Mouse (Mus musculus): ENCODE results near the gene Cfap20. TPM values are rescaled to one million over a fixed set of nuclear protein-coding genes. Genes with fewer than 3 reads are reported as not detected.

The Cfap20 gene
- total and polyA plus RNA-seq, 3 experiments, result 56.2 to 281 (median 77.7) TPM

DNA sequence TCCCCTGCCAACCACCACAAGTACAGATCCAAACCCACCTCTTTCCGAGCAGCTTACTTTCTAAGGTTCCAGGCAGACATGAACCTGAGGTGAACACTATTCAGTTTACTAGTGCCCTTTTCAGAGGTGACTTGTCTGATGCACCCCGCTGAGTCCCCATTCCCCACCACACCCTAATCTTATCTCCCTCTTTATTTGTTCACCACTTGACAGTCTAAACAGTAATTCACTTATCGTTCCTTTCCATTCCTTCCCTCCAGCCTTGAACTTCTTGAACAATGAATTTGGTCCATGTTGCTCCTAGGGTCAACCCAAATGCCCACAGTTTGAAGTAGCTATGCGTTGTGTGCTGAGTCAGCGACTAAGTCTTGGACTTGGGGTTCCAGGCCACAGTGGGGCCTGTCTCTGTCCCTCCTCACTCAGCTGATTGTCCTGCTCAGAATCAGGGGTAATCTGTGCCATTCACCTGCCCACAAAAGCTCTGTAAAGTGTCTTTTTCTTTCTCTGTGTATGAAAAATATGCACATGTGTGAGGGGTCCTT is 5.6 kb upstream of the Cfap20 start (continued):
- TF ChIP-seq ETS1 (IDR thresholded peaks at IDR 0.05; ENCODE audit: low read depth, low read length), result peak; percentile 76
- TF ChIP-seq ZMIZ1 (IDR thresholded peaks at IDR 0.05; ENCODE audit: low read depth, low read length), result no peak
- no peak for TF ChIP-seq GABPA (IDR thresholded peaks at IDR 0.05; ENCODE audit: low read depth, low read length)
- no peak for TF ChIP-seq POLR2A (IDR thresholded peaks at IDR 0.05; ENCODE audit: control insufficient read depth in 1 of 2, insufficient read depth in 1 of 2, low read depth in 1 of 2, low read length in 2 of 2, poor library complexity in 1 of 2)
- peak; percentile 26; the same call in 1 of the 2 replicates for TF ChIP-seq MYC (IDR thresholded peaks at IDR 0.05; ENCODE audit: low read depth, low read length)
- 0 out of 2 replicates have a peak, but pooled peaks have one; percentile 16 for TF ChIP-seq MAX (IDR thresholded peaks at IDR 0.05; ENCODE audit: low read length)
- TF ChIP-seq ELF1 (IDR thresholded peaks at IDR 0.05; ENCODE audit: low read depth, low read length), result no peak
- TF ChIP-seq GATA1 (IDR thresholded peaks at IDR 0.05; ENCODE audit: low read depth, low read length), result peak; percentile 93
- peak; percentile 67; the same call in 1 of the 2 replicates for TF ChIP-seq MAFK (IDR thresholded peaks at IDR 0.05; ENCODE audit: borderline replicate concordance, low read depth, low read length)
- no peak for TF ChIP-seq CTCF (IDR thresholded peaks at IDR 0.05 in 2 of 3, conservative IDR thresholded peaks at IDR 0.05 in 1 of 3; ENCODE audit: control insufficient read depth in 1 of 3, insufficient read depth in 1 of 3, low read depth in 2 of 3, low read length in 3 of 3, poor library complexity in 1 of 3, severe bottlenecking in 1 of 3)
- no peak for TF ChIP-seq ZKSCAN1 (IDR thresholded peaks at IDR 0.05; ENCODE audit: low read depth, low read length)

DNA sequence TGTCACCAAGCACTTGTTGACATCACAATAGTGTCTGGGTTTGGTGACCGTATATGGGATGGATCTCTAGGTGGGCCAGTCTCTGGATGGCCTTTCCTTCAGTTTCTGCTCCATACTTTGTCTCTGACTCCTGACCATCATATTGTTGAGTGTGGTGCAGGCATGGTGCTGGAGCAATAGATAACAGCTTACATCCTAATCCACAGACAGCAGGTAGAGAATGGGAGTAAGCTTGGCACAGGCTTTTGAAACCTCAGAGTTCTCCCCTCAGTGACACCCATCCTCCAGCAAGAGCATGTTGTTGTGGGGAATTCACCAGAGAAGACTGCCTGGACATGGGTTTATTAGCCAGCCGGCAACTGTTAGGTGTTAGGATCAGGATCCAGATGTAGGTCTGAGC is 4.8 kb upstream of the Cfap20 start:
- H3K4me1 ChIP-seq (ENCODE audit: control insufficient read depth in 1 of 2, insufficient read depth in 2 of 2, low read length in 2 of 2), result peaks cover 26 to 41% of the 10 kb centered on the region in 2 experiments
- DNase-seq (ENCODE audit: low read depth, low spot score), result peak; percentile 43
- H3K79me2 ChIP-seq (ENCODE audit: control insufficient read depth, insufficient read depth, low read length, poor library complexity), result peaks cover 1% of the 10 kb centered on the region
- no peak overlapping the region for H3K4me3 ChIP-seq (ENCODE audit: control insufficient read depth in 1 of 2, insufficient read depth in 1 of 2, low read depth in 2 of 2, low read length in 2 of 2)
- no peaks in the 10 kb centered on the region for H3K27me3 ChIP-seq (ENCODE audit: control insufficient read depth in 1 of 2, insufficient read depth in 2 of 2, low read length in 2 of 2)
- H3K9ac ChIP-seq (ENCODE audit: control insufficient read depth, low read depth, low read length, poor library complexity, severe bottlenecking), result no peak overlapping the region
- no peaks in the 10 kb centered on the region for H3K9me3 ChIP-seq (replicated peaks; ENCODE audit: insufficient read depth, low read length)
- peaks cover 0 to 36% of the 10 kb centered on the region in 2 experiments; a peak in 2 of 4 replicates for H3K36me3 ChIP-seq (ENCODE audit: control insufficient read depth in 1 of 2, insufficient read depth in 2 of 2, low read length in 2 of 2)
- H3K27ac ChIP-seq (ENCODE audit: control insufficient read depth, low read depth, low read length), result peak overlapping the region; percentile 11
- no peak for TF ChIP-seq MEF2A (IDR thresholded peaks at IDR 0.05; ENCODE audit: extremely low read depth, insufficient replicate concordance, low read depth, low read length, poor library complexity, severe bottlenecking)
- no peak for TF ChIP-seq SMC3 (IDR thresholded peaks at IDR 0.05; ENCODE audit: low read depth, low read length)
- TF ChIP-seq NRF1 (IDR thresholded peaks at IDR 0.05; ENCODE audit: insufficient read depth, low read depth, low read length, poor library complexity, severe bottlenecking), result no peak
- no peak for TF ChIP-seq RAD21 (IDR thresholded peaks at IDR 0.05; ENCODE audit: low read depth, low read length)
- no peak for TF ChIP-seq E2F4 (IDR thresholded peaks at IDR 0.05; ENCODE audit: borderline replicate concordance, low read depth, low read length)
- no peak for TF ChIP-seq POLR2A (IDR thresholded peaks at IDR 0.05; ENCODE audit: control insufficient read depth in 1 of 2, insufficient read depth in 1 of 2, low read depth in 1 of 2, low read length in 2 of 2, poor library complexity in 1 of 2)
- TF ChIP-seq MYB (IDR thresholded peaks at IDR 0.05; ENCODE audit: low read depth, low read length), result 0 out of 2 replicates have a peak, but pooled peaks have one; percentile 10
- TF ChIP-seq POLR2AphosphoS2 (IDR thresholded peaks at IDR 0.05; ENCODE audit: low read length), result no peak
- 0 out of 2 replicates have a peak, but pooled peaks have one; percentile 35 for TF ChIP-seq RCOR1 (IDR thresholded peaks at IDR 0.05; ENCODE audit: low read depth, low read length)
- TF ChIP-seq ZKSCAN1 (IDR thresholded peaks at IDR 0.05; ENCODE audit: low read depth, low read length), result no peak
- peak in 1 of 2 experiments; percentile 67; a peak in 2 of 4 replicates for TF ChIP-seq EP300 (IDR thresholded peaks at IDR 0.05; ENCODE audit: low read depth in 1 of 2, low read length in 2 of 2)
- TF ChIP-seq KAT2A (conservative IDR thresholded peaks at IDR 0.05; ENCODE audit: low read depth, low read length), result no peak
- TF ChIP-seq ZNF384 (IDR thresholded peaks at IDR 0.05; ENCODE audit: low read depth, low read length), result no peak
- TF ChIP-seq SIN3A (IDR thresholded peaks at IDR 0.05; ENCODE audit: low read length), result no peak
- TF ChIP-seq GATA1 (IDR thresholded peaks at IDR 0.05; ENCODE audit: low read depth, low read length), result peak; percentile 36
- no peak for TF ChIP-seq MAX (IDR thresholded peaks at IDR 0.05; ENCODE audit: low read length)
- TF ChIP-seq TBP (IDR thresholded peaks at IDR 0.05; ENCODE audit: low read depth, low read length), result no peak
- TF ChIP-seq ETS1 (IDR thresholded peaks at IDR 0.05; ENCODE audit: low read depth, low read length), result peak; percentile 25; the same call in 1 of the 2 replicates
- no peak for TF ChIP-seq GABPA (IDR thresholded peaks at IDR 0.05; ENCODE audit: low read depth, low read length)
- no peak for TF ChIP-seq USF1 (IDR thresholded peaks at IDR 0.05; ENCODE audit: low read depth, low read length)
- no peak for TF ChIP-seq UBTF (IDR thresholded peaks at IDR 0.05; ENCODE audit: borderline replicate concordance, insufficient read depth, low read depth, low read length)
- no peak for TF ChIP-seq JUND (IDR thresholded peaks at IDR 0.05; ENCODE audit: low read depth, low read length)
- TF ChIP-seq CHD2 (IDR thresholded peaks at IDR 0.05; ENCODE audit: low read length), result no peak
- TF ChIP-seq MXI1 (IDR thresholded peaks at IDR 0.05; ENCODE audit: low read depth, low read length), result no peak
- no peak for TF ChIP-seq MAFK (IDR thresholded peaks at IDR 0.05; ENCODE audit: borderline replicate concordance, low read depth, low read length)
- TF ChIP-seq MYC (IDR thresholded peaks at IDR 0.05; ENCODE audit: low read depth, low read length), result no peak
- no peak for TF ChIP-seq CHD1 (IDR thresholded peaks at IDR 0.05; ENCODE audit: low read depth, low read length)
- no peak for TF ChIP-seq HCFC1 (IDR thresholded peaks at IDR 0.05; ENCODE audit: low read depth, low read length)
- TF ChIP-seq TAL1 (IDR thresholded peaks at IDR 0.05; ENCODE audit: low read length), result peak; percentile 84
- no peak for TF ChIP-seq CTCF (IDR thresholded peaks at IDR 0.05 in 2 of 3, conservative IDR thresholded peaks at IDR 0.05 in 1 of 3; ENCODE audit: control insufficient read depth in 1 of 3, insufficient read depth in 1 of 3, low read depth in 2 of 3, low read length in 3 of 3, poor library complexity in 1 of 3, severe bottlenecking in 1 of 3)
